Mouse (Mus musculus): ENCODE results near the gene Nxph2. TPM values are rescaled to one million over a fixed set of nuclear protein-coding genes. Genes with fewer than 3 reads are reported as not detected.
A peak's percentile ranks its signal among the peaks of the same experiment; 100 is the strongest.
"Not testable (repeated sequence)": the region's sequence is repeated elsewhere in the genome, so short reads cannot be mapped to it uniquely, and the experiment has no call there.

The Nxph2 gene
- polyA plus RNA-seq (2012; fragmentation: generic; extraction: Trizol): not detected
- long read RNA-seq, experiment 1: 0 reads
- long read RNA-seq, experiment 2: 0 reads

DNA sequence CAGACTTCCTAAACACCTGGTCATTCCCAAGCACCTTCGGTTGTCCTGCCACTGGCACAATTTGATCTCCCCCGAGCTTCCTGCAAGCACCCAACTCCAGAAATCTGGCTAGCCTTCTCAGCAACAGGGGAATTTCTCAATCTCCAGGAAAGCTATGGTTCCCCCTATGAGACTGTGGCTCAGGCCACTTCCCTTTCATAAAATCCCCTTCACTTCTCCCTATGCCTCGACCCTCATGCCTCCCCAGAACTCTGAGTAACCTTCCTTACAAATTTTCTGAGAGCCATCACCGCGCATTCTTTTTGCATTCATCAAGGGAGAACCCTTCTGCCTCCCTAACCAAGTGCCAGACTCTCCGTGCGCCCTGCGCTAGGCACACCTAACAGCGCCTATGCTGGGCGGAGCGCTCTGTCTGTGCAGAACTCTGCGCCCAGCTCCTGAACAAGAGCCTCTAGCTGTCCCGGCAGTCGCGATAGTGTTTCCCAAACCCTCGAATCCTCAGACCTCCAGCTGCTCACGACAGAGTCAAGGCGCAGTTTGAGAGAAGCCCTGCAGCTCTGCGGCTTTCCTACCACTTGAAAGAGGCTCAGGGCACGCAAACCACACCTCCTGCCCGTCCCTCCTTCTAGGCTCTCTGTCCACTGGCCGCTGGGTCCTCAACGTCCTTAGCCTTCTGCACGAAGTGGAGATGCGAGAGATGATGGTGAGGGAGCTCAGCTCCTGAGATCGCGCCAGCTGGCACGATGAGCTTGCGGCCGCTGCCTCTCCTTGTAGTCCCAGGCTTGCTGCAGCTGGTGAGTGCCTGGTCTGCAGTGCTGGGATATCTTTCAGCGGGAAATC is at the start of gene Nxph2:
Gene Nxph2 (plus strand): TSS at position 501 of the 840 bp plus-strand sequence.
- no peak for TF ChIP-seq CTCF (IDR thresholded peaks at IDR 0.05; ENCODE audit: control insufficient read depth, insufficient read depth, insufficient read length)
- TF ChIP-seq USF1 (IDR thresholded peaks at IDR 0.05; ENCODE audit: low read depth): no peak
- TF ChIP-seq CEBPB (IDR thresholded peaks at IDR 0.05; ENCODE audit: low read depth): no peak
- TF ChIP-seq FOSL1 (IDR thresholded peaks at IDR 0.05; ENCODE audit: insufficient read depth, low read length, poor library complexity, severe bottlenecking): no peak
- TF ChIP-seq MYOD1 (IDR thresholded peaks at IDR 0.05; ENCODE audit: control insufficient read depth, insufficient read length, low read depth): no peak
- TF ChIP-seq MYOG (IDR thresholded peaks at IDR 0.05; ENCODE audit: control insufficient read depth, extremely low read depth, insufficient read length): no peak
- no peak for TF ChIP-seq MAX (IDR thresholded peaks at IDR 0.05)
- Histone ChIP-seq H3K79me2 (ENCODE audit: control insufficient read depth, insufficient read depth) (no peaks in the 10 kb centered on the region), H3ac (ENCODE audit: control insufficient read depth, insufficient read length, low read depth) (no peak within 1 kb of the TSS), H3K79me3 (ENCODE audit: low read depth) (no peaks in the 10 kb centered on the region), H3K36me3 (ENCODE audit: control insufficient read depth, insufficient read depth) (no peaks in the 10 kb centered on the region), H3K4me3 (ENCODE audit: insufficient read depth, poor library complexity, severe bottlenecking) (no peak within 1 kb of the TSS), H3K27me3 (ENCODE audit: control insufficient read depth, insufficient read depth, insufficient read length) (no peaks in the 10 kb centered on the region)

DNA sequence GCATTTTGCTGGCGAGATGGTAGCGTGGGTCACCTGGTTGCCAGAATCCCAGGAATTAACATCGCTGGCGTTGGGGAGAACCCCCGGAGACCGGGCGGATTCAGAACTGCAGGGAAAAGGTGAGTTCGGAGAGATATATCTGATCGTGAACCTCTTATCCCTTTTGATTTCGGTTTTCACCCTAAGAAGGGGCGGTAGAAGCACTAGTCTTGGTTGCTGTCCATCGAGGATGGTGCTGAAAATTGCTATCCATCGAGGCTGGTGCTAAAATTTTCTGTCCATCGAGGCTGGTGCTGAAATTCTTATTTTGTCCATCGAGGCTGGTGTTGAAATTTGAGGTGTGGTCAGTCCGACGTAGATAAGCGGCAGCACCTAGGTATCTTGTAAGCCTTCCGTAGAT is 30.1 kb upstream of the Nxph2 start:
- H3K27me3 ChIP-seq (ENCODE audit: control insufficient read depth, insufficient read depth, insufficient read length); H3K79me3 ChIP-seq (ENCODE audit: low read depth); H3K36me3 ChIP-seq (ENCODE audit: control insufficient read depth, insufficient read depth); H3ac ChIP-seq (ENCODE audit: control insufficient read depth, insufficient read length, low read depth); H3K79me2 ChIP-seq (ENCODE audit: control insufficient read depth, insufficient read depth); H3K4me3 ChIP-seq (ENCODE audit: insufficient read depth, poor library complexity, severe bottlenecking): not testable (repeated sequence)
- TF ChIP-seq MAX (IDR thresholded peaks at IDR 0.05): peak; percentile 22

DNA sequence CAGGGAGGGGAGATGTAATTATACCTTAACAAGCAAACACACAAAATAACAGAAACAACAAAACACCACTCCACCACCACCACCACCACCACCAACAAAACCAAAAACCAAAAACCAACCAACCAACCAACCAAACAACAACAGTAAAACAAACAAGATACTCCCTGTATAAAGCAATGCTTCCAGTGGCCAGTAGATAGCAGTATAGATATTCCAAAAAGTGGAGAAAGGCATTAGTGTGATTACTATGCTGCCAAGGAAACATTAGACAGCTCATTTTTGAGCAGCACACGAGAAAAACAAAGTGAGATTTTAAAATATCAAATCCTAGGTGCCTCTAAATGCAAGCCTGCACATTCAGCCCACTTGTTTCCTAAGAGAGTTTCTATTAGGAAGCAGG is 6.2 kb upstream of the Nxph2 start:
- Histone ChIP-seq H3K79me2 (ENCODE audit: control insufficient read depth, insufficient read depth) (no peaks in the 10 kb centered on the region), H3K4me3 (ENCODE audit: insufficient read depth, poor library complexity, severe bottlenecking) (no peak overlapping the region), H3ac (ENCODE audit: control insufficient read depth, insufficient read length, low read depth) (no peak overlapping the region), H3K27me3 (ENCODE audit: control insufficient read depth, insufficient read depth, insufficient read length) (no peaks in the 10 kb centered on the region), H3K79me3 (ENCODE audit: low read depth) (no peaks in the 10 kb centered on the region), H3K36me3 (ENCODE audit: control insufficient read depth, insufficient read depth) (no peaks in the 10 kb centered on the region)
- TF ChIP-seq MYOD1 (IDR thresholded peaks at IDR 0.05; ENCODE audit: control insufficient read depth, insufficient read length, low read depth) (no peak), MYOG (IDR thresholded peaks at IDR 0.05; ENCODE audit: control insufficient read depth, extremely low read depth, insufficient read length) (no peak), FOSL1 (IDR thresholded peaks at IDR 0.05; ENCODE audit: insufficient read depth, low read length, poor library complexity, severe bottlenecking) (no peak), USF1 (IDR thresholded peaks at IDR 0.05; ENCODE audit: low read depth) (no peak), MAX (IDR thresholded peaks at IDR 0.05) (no peak), CEBPB (IDR thresholded peaks at IDR 0.05; ENCODE audit: low read depth) (no peak), CTCF (IDR thresholded peaks at IDR 0.05; ENCODE audit: control insufficient read depth, insufficient read depth, insufficient read length) (no peak)

Other genes with a start within 250 kb of the Nxph2 start
- 3.7 TPM for gene Mastl, start 165.2 kb upstream of the Nxph2 start, polyA plus RNA-seq (2012; fragmentation: generic; extraction: Trizol)
- gene Yme1l1, start 164.9 kb upstream of the Nxph2 start, polyA plus RNA-seq (2012; fragmentation: generic; extraction: Trizol): 13.1 TPM
- not detected for gene 4931423N10Rik, start 113.8 kb upstream of the Nxph2 start, polyA plus RNA-seq (2012; fragmentation: generic; extraction: Trizol)